Mouse (Mus musculus) myocyte (in vitro differentiated cells): Measurements from ENCODE around the gene Fam24a.

Source experiments
- E2F4 ChIP-seq: IDR thresholded peaks from one replicate; pipeline ENCODE4 v1.6.1; 2011; ENCODE audit warnings: mild to moderate bottlenecking, control low read depth, moderate library complexity; ENCODE audit not compliant: insufficient read depth
- MAX ChIP-seq: IDR thresholded peaks from one replicate; pipeline ENCODE4 v1.6.1; 2011; ENCODE audit warnings: low read depth, mild to moderate bottlenecking, control low read depth
- MYOD1 ChIP-seq, 3 experiments: IDR thresholded peaks; one replicate each; pipeline ENCODE4 v1.6.1; 2011; ENCODE audit warnings: control low read depth in 2 of 3, low read depth in 2 of 3, mild to moderate bottlenecking in 2 of 3, moderate library complexity in 1 of 3; ENCODE audit not compliant: insufficient read length in 2 of 3, control insufficient read depth in 1 of 3
- MYOG ChIP-seq, 3 experiments: IDR thresholded peaks; one replicate each; pipeline ENCODE4 v1.6.1; 2011; ENCODE audit warnings: control low read depth in 2 of 3, low read depth in 2 of 3, mild to moderate bottlenecking in 2 of 3; ENCODE audit not compliant: insufficient read length in 2 of 3, control insufficient read depth in 1 of 3, insufficient read depth in 1 of 3
- POLR2A ChIP-seq: IDR thresholded peaks from one replicate; pipeline ENCODE4 v1.6.1; 2011; ENCODE audit warnings: low read depth, mild to moderate bottlenecking, control low read depth, moderate library complexity; ENCODE audit not compliant: insufficient read length
- POLR2AphosphoS2 ChIP-seq: IDR thresholded peaks from one replicate; pipeline ENCODE4 v1.6.1; 2011; ENCODE audit warnings: low read depth, control low read depth; ENCODE audit not compliant: insufficient read length
- SRF ChIP-seq: IDR thresholded peaks from one replicate; pipeline ENCODE4 v1.6.1; 2011; ENCODE audit warnings: low read depth; ENCODE audit not compliant: control insufficient read depth, insufficient read length
- TCF12 ChIP-seq: IDR thresholded peaks from one replicate; pipeline ENCODE4 v1.6.1; 2011; ENCODE audit warnings: mild to moderate bottlenecking, control low read depth; ENCODE audit not compliant: poor library complexity, insufficient read depth, severe bottlenecking
- TCF3 ChIP-seq: IDR thresholded peaks from one replicate; pipeline ENCODE4 v1.6.1; 2011; ENCODE audit warnings: low read depth, control low read depth; ENCODE audit not compliant: insufficient read length
- USF1 ChIP-seq: IDR thresholded peaks from one replicate; pipeline ENCODE4 v1.6.1; 2011; ENCODE audit warnings: low read depth, mild to moderate bottlenecking, control low read depth, moderate library complexity

DNA sequence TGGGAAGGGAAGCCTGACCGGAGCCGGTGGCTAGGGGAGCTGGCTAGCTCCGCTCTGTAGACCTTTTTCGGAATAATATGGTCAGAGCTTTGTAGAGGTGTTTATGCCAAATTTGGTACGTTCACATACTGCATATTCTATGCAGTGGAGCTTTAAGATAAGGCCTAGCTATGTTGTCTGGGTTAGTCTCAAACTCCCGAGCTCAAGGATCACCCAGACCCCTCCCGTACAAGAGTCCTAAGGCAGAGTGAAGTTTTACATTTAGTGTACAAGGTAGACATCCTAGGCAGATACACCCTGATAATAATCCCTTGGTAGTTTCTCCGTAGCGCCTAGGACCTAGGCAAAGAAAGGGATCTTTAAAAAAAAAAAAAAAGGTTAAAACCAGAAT is 37.8 kb downstream of the Fam24a start:
- TF ChIP-seq POLR2A (no peak), MAX (no peak), USF1 (no peak), SRF (no peak), TCF3 (no peak), TCF12 (no peak), MYOD1 (IDR thresholded peaks at IDR 0.05; ENCODE audit: control insufficient read depth in 1 of 3, insufficient read length in 2 of 3, low read depth in 2 of 3) (no peak), MYOG (IDR thresholded peaks at IDR 0.05; ENCODE audit: control insufficient read depth in 1 of 3, insufficient read depth in 1 of 3, insufficient read length in 2 of 3, low read depth in 2 of 3) (no peak), E2F4 (no peak), POLR2AphosphoS2 (no peak)
